Mouse (Mus musculus): ENCODE measurements around the gene Xxylt1. TPM values are rescaled to one million over a fixed set of nuclear protein-coding genes. Genes with fewer than 3 reads are reported as not detected.

Gene Xxylt1
- polyA plus RNA-seq, 1 experiment: 10.3 TPM

GRCm38 (mm10) chr16:30966684-30967083, 114.5 kb downstream of the Xxylt1 start:
- TF ChIP-seq GATA1 (IDR thresholded peaks at IDR 0.05; ENCODE audit: low read length): no peak

- TF ChIP-seq GATA1 (IDR thresholded peaks at IDR 0.05; ENCODE audit: low read length): no peak
Observed at GRCm38 (mm10) chr16:30964891-30965290, 116.3 kb downstream of the Xxylt1 start.

GRCm38 (mm10) chr16:30964411-30964810, 116.8 kb downstream of the Xxylt1 start:
- no peak for TF ChIP-seq GATA1 (IDR thresholded peaks at IDR 0.05; ENCODE audit: low read length)

GRCm38 (mm10) chr16:30962515-30962914, 118.7 kb downstream of the Xxylt1 start:
- TF ChIP-seq GATA1 (IDR thresholded peaks at IDR 0.05; ENCODE audit: low read length): no peak

- TF ChIP-seq GATA1 (IDR thresholded peaks at IDR 0.05; ENCODE audit: low read length): no peak
Observed at GRCm38 (mm10) chr16:30961176-30961575, 120.1 kb downstream of the Xxylt1 start.

- TF ChIP-seq GATA1 (IDR thresholded peaks at IDR 0.05; ENCODE audit: low read length): no peak
Observed at GRCm38 (mm10) chr16:30960266-30960665, 121.0 kb downstream of the Xxylt1 start.

- no peak for TF ChIP-seq GATA1 (IDR thresholded peaks at IDR 0.05; ENCODE audit: low read length)
Observed at GRCm38 (mm10) chr16:30959692-30960091, 121.5 kb downstream of the Xxylt1 start.

GRCm38 (mm10) chr16:30956141-30956540, 125.1 kb downstream of the Xxylt1 start:
- no peak for TF ChIP-seq GATA1 (IDR thresholded peaks at IDR 0.05; ENCODE audit: low read length)

GRCm38 (mm10) chr16:30948636-30949035, 132.6 kb downstream of the Xxylt1 start:
- no peak for TF ChIP-seq GATA1 (IDR thresholded peaks at IDR 0.05; ENCODE audit: low read length)

- no peak for TF ChIP-seq GATA1 (IDR thresholded peaks at IDR 0.05; ENCODE audit: low read length)
Observed at GRCm38 (mm10) chr16:30948216-30948615, 133.0 kb downstream of the Xxylt1 start.

GRCm38 (mm10) chr16:30944886-30945285, 136.3 kb downstream of the Xxylt1 start:
- TF ChIP-seq GATA1 (IDR thresholded peaks at IDR 0.05; ENCODE audit: low read length): no peak

GRCm38 (mm10) chr16:30943919-30944318, 137.3 kb downstream of the Xxylt1 start:
- TF ChIP-seq GATA1 (IDR thresholded peaks at IDR 0.05; ENCODE audit: low read length): no peak

- no peak for TF ChIP-seq GATA1 (IDR thresholded peaks at IDR 0.05; ENCODE audit: low read length)
Observed at GRCm38 (mm10) chr16:30940699-30941098, 140.5 kb downstream of the Xxylt1 start.

GRCm38 (mm10) chr16:30939903-30940302, 141.3 kb downstream of the Xxylt1 start:
- TF ChIP-seq GATA1 (IDR thresholded peaks at IDR 0.05; ENCODE audit: low read length): no peak

GRCm38 (mm10) chr16:30939210-30939609, 142.0 kb downstream of the Xxylt1 start:
- TF ChIP-seq GATA1 (IDR thresholded peaks at IDR 0.05; ENCODE audit: low read length): no peak

GRCm38 (mm10) chr16:30938664-30939063, 142.6 kb downstream of the Xxylt1 start:
- no peak for TF ChIP-seq GATA1 (IDR thresholded peaks at IDR 0.05; ENCODE audit: low read length)

- TF ChIP-seq GATA1 (IDR thresholded peaks at IDR 0.05; ENCODE audit: low read length): no peak
Observed at GRCm38 (mm10) chr16:30937665-30938064, 143.6 kb downstream of the Xxylt1 start.

GRCm38 (mm10) chr16:30936471-30936870, 144.8 kb downstream of the Xxylt1 start:
- TF ChIP-seq GATA1 (IDR thresholded peaks at IDR 0.05; ENCODE audit: low read length): no peak
